Mouse (Mus musculus): ENCODE data around the gene Naa15.

- no peak for TF ChIP-seq CTCF (IDR thresholded peaks at IDR 0.05; ENCODE audit: borderline replicate concordance, insufficient read depth, low read length)
- no peak for TF ChIP-seq POLR2A (IDR thresholded peaks at IDR 0.05; ENCODE audit: low read depth, low read length)
Observed at GRCm38 (mm10) chr3:51375307-51376265, 39.4 kb upstream of the Naa15 start.
